Mouse (Mus musculus) gastrocnemius, adult 8-10 months (tissue): ENCODE results near the gene Sptan1. TPM values are rescaled to one million over a fixed set of nuclear protein-coding genes. Genes with fewer than 3 reads are reported as not detected.

Experiments used
- DNase-seq, 2 experiments: peaks; one replicate each; pipeline ENCODE4 v3.0.0; 2022; ENCODE audit warnings: low spot score in 2 of 2
- total RNA-seq, 4 experiments: library from RNA; stranded (reverse); gene quantifications; 2 replicates each; pipeline ENCODE4 v1.2.4; 2022

Sptan1 gene
- total RNA-seq, 4 experiments from 2014 or later = 29.2 to 43.7 (median 36.4) TPM

GRCm38 (mm10) chr2:30058418-30058817 is 93.1 kb downstream of the Sptan1 start:
- DNase-seq = no peak

DNA sequence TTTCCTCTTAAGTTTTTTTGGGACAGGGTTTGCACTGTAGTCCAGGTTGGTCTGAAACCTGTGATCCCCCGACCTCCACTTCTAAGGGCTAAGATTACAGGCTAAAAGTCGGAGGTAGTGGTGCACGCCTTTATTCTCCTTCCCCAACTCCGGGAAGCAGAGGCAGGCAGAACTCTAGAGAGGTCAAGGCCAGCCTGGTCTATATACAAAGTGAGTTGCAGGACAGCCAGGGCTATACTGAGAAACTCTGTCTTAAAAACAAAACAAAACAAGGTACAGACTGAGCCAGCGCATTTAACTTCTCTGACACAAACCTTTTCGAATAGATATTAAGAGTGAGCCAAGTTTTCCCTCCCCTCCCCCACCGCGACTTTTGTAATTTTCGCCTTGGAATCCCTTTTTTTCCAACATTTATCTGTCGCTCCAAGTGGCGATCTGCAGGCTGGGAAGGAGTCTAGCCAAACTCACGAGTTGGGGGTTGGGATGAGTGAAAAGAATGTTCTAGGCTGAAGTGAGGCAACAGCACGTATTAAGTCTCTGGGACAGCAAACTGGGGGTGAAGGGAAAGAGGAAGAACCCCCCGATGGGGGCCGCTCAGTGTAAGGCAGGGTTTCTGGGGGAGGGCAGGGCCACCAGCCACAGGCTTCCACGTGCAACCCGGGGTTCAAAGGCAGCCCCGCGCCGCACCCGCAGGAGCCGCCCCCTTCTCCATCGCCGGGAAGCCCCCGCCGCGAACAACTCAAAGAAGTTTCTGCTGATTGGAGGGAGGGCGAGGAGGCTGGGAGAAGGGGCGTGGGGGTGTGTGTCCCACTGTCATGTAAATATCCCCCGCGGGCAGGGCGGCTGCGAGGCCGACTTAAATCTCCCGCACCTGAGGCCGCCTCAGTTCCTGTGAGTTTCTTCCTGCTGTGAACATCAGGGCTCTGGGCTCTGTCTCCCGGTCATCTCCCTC is 96.1 kb downstream of the Sptan1 start:
- DNase-seq = no peak

GRCm38 (mm10) chr2:30062249-30063093 is 97.1 kb downstream of the Sptan1 start:
- peak; percentile 26 to 32 for DNase-seq

GRCm38 (mm10) chr2:30063235-30063634 is 97.9 kb downstream of the Sptan1 start:
- DNase-seq = no peak

GRCm38 (mm10) chr2:30063791-30064190 is 98.4 kb downstream of the Sptan1 start:
- no peak for DNase-seq

GRCm38 (mm10) chr2:30064298-30064697 is 98.9 kb downstream of the Sptan1 start:
- DNase-seq = no peak

GRCm38 (mm10) chr2:30066046-30066901 is 100.9 kb downstream of the Sptan1 start:
- peak; percentile 93 to 96 for DNase-seq

- no peak for DNase-seq
These were observed 101.9 kb downstream of the Sptan1 start for GRCm38 (mm10) chr2:30067031-30067888.

GRCm38 (mm10) chr2:30067962-30068361 is 102.6 kb downstream of the Sptan1 start:
- DNase-seq = no peak

DNA sequence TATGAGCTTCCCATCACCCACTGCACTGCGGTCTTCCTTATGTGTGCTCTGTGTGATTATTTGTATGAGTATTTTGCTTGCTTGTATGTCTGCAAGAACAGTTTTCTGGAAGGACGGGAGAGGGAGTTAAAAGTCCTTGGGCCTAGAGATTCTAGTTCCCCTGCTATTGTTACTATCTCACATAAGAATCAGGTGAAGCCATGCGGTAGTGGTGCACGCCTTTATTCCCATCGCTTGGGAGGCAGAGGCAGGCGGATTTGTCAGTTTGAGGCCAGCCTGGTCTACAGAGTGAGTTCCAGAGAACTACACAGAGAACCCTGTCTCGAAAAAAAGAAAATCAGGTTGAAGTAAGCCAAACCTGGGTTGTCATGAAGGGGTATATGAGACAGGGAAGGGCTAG is 107.5 kb downstream of the Sptan1 start:
- DNase-seq = no peak

DNA sequence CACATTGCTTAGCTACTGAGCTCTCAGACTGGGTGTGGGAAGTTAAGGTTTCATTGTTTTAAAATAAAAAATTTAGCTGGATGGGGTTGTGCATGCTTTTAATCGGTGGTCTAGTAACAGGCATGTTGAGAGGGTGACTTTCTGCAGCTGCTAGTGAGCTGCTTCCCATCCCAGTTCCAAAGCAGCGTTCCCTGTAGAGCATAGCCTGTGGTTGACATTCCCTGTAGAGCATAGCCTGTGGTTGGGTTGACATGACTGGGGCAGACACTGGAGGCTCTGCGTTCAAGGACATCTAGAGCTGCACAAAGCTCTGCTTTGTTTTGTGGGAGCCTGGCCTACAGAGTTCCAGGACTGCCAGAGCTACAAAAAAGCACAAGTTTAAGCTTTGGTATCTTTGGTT is 107.9 kb downstream of the Sptan1 start:
- no peak for DNase-seq

GRCm38 (mm10) chr2:30075625-30076024 is 110.3 kb downstream of the Sptan1 start:
- DNase-seq = no peak

DNA sequence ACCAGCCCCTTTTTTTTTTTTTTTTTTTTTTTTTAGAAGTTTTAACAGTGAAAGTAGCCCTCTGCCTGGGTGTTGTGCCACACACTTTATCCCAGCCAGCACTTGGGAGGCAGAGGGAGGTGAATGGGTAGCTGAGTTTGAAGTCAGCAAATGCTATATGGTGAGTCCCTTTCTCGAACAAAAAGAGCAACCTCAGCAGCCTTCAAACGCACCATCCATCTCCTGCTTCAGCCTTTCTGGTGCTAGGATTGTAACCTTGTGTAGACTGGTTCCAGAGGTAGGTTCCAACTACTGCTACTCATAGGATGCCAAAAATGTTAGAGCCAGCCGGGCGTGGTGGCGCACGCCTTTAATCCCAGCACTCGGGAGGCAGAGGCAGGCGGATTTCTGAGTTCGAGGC is 111.1 kb downstream of the Sptan1 start:
- DNase-seq = no peak

GRCm38 (mm10) chr2:30076959-30077358 is 111.6 kb downstream of the Sptan1 start:
- no peak for DNase-seq

DNA sequence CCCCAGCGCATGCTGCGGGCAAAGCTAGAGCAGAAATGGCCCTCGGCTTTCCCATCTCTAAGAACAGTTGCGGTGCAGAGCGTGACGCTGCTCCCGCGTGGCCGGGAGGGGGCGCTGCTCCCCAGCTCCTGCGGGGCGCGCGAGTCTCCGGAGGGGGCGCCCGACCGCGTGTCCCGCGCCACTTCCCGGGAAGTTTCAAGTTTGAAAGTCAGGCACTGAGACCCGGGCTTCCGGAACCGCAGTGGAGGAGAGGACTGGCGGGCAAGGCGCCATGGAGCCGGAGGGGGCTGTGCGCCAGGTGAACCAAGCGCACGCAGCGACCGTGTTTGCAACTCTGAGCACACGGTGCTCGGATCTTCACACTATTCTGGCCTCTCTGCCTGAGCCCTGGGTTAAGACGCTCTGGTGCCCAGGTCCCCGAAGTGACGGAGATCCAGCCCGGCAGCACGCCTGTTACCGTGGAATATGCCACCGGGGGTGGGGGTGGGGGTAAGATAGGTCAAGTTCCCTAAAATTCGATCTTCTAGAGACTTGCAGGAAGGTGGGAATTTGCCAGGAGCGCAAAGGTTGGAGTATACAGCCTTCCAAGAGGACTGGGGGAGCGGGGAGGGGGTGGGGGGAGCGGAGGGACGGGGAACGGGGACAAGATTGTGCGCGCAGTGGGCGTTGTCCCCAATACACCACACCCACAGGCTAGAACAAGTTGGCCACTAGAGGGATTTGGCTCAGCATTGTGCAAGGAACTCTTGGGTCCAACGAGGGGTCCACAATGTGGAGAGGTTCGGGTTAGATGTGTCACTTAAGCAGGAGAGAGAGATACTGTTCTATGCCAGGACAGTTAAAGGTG is 112.4 kb downstream of the Sptan1 start, which contains the start of gene Pkn3:
Pkn3 (plus strand) TSS at position 183 of the 847 bp plus-strand sequence.
- DNase-seq = peak; percentile 62 to 66

DNA sequence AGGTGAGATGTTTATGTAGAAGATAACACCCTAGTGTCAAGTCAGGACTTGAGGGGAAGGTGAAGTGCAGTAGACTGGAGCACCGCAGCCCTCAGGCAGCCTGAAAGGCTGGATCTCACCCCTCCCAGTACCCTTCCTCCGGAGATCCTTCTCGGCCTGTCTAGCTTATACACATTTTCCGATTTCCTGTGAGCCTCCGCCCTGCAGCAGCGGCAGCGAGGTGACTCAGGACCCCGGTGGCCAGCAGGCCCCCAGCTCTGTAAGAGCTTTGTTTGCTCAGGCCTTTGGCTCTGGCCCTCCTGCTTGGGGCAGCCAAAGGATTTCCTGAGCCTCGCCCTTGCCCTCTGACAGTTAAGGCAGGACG is 113.0 kb downstream of the Sptan1 start:
- no peak for DNase-seq

GRCm38 (mm10) chr2:30078760-30079159 is 113.4 kb downstream of the Sptan1 start:
- DNase-seq = no peak

DNA sequence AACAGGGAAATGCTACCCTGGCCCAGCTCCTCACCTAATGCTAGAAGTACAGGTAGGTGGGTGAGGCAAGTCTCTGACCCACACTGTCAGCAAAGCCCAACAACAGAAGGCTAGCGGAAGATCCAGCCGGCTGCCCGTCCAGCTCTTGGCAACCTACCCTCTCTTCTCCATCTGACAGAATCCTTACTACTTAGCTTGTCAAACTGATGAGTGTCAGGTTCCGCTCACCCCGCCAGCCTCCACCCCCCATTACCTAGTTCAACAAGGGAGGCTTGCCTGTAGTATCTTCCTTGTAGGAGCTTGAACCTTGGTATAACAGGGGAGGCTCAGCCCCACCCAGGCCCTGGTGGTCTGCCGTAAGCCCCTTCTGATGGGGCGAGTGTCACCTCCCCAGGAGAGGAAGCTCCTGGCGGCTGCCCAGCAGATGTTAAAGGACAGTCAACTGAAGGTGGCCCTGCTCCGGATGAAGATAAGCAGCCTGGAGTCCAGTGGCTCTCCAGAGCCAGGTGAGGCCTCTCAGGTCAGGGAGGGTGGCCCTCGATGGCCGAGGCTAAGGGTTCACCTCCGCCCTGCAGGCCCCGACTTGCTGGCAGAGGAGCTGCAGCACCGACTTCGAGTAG is 114.9 kb downstream of the Sptan1 start:
- DNase-seq = no peak
